Mouse (Mus musculus) left cerebral cortex, postnatal 4 days (tissue): Measurements from ENCODE around the gene Cygb. TPM values are rescaled to one million over a fixed set of nuclear protein-coding genes. Genes with fewer than 3 reads are reported as not detected.

Source experiments
- DNase-seq: peaks from one replicate; pipeline ENCODE4 v3.0.0-alpha.2; 2022
- intact Hi-C: fragments of 180-260 bp; cut with DNase I; formaldehyde crosslinking; loops from one replicate; pipeline ENCODE4 v1.15.1; 2025
- total RNA-seq, 2 experiments: library from RNA; stranded (reverse); gene quantifications; 2 replicates each; pipeline ENCODE4 v1.2.3; 2021

The Cygb gene
- total RNA-seq, result 10 to 100 TPM; 17.1 to 20.6 TPM

DNA sequence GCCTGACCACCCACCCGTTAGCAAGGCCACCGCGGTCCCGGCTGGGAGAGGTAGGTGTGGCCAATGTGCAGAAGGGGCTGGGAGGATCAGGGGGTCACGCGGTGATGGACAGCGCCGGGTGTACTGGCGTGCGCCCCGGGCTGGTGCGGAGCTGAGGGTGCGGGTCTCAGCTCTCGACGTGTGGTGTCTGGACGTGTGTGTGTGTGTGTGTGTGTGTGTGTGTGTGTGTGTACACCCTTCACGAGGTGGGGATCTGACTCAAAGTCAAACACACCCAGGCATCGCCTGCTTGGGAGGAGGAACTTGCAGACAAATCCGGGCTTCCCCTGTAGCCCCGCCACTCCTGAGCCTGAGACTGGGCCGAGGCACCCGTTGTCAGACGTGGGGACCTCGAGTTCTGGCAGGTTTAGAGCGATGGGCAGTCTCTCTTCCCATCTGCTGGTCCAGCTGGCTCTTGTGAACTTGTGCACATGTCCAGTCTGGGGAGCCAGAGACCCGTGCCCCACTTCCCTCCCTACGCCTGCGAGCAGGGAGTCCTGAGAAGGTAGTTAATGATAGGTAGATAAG lies at the start of gene Cygb:
Cygb (minus strand) TSS at position 59 of the 567 bp plus-strand sequence.
- intact Hi-C loops, result no loop called here
- DNase-seq, result peak; percentile 71

DNA sequence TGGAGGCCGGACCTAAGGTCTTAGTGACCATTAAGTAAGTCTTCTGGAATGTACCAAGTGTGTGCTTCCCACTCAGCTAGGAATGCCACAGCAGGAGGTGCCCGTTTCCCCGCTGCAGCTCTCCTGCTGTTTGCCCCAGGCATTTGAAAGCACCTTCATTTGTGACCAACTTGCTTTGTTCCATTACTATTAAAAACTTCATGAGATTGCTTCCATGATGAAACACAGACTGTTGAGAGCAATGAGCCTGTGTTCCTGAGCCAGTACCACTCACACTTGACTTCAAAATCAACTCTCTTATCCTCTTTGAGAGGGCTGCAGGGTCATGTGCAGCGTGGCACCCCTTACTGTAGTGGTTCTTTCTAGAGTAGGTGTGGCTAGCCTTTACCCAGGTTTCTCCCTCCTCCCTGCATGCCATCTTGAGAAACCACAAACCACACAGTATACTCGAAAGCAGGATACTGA lies 47.3 kb upstream of the Cygb start:
- intact Hi-C loops, result no loop called here
- DNase-seq, result no peak

DNA sequence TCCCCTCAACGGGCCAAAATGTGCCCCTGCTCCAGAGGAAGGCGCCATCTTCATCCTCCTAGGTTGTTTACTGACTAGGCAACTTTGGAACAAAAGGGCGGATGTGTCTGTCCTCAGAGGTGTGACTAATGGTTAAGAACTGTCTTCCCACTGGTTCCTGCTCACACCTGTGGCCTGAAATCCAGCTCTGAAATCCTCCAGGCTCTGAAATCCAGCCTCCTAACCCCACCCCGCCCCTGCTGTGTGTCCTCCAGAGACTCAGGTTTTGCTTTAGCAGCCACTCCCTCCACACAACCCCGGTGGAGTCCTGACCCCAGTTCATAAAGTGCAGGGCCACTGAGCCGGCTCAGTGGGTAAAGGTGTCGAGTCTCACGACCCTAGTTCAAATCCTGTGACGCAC lies 43.4 kb upstream of the Cygb start:
- intact Hi-C loops, result no loop called here
- no peak for DNase-seq

DNA sequence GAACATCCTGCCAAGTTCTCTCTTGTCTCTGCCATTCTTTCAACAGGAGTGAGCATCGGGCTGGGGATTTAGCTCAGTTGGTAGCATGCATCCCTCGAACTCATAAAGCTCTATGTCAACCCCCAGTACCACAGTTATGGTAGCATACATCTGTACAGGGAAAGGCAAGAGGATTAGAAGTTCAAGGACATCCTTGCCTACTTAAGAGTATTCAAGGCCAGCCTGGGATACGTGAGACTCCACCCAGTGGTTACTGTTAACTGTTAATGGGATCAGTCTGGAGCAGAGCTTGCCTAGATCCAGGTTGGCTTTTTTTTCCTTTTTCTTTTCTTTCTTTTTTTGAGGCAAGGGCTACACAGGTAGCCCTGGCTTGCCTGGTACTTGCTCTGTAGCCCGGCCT lies 42.3 kb upstream of the Cygb start:
- intact Hi-C loops, result no loop called here

DNA sequence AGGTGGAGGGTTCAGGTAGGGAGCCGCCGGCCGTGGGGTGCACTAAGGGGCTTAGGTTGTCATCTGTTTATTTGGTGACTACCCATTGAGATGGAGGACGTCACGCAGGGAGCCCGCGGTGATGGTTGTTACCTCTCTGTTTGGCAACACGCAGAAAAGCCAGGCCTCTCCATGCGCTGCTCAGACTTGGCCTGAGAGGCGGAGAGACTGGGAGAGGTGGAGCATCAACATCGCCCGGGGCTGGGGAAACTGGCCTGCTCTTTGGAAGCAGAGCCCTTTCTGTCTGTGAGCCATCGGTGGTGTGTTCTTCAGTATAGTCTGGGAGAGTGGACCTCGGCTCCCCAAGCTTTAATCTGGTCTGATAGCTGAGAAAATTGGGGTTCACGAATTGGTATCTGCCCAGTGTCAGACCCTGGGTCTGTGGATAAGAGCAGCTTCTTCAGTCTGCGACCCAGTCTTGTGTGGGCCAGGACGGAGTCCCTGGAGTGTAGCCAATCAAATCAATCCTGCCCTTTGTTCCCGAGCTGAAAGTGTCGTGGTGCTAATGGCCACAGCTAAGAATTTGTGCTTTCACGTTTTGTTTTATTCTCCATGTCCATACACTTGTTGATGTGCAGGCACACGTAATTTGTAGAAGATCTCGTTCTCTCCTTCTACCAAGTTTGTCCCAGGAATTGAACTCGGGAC lies 41.2 kb upstream of the Cygb start:
- intact Hi-C loops, result no loop called here
- peak; percentile 68 for DNase-seq

More for the DNA sequence above, 42.3 kb upstream of the Cygb start:
- no peak for DNase-seq

DNA sequence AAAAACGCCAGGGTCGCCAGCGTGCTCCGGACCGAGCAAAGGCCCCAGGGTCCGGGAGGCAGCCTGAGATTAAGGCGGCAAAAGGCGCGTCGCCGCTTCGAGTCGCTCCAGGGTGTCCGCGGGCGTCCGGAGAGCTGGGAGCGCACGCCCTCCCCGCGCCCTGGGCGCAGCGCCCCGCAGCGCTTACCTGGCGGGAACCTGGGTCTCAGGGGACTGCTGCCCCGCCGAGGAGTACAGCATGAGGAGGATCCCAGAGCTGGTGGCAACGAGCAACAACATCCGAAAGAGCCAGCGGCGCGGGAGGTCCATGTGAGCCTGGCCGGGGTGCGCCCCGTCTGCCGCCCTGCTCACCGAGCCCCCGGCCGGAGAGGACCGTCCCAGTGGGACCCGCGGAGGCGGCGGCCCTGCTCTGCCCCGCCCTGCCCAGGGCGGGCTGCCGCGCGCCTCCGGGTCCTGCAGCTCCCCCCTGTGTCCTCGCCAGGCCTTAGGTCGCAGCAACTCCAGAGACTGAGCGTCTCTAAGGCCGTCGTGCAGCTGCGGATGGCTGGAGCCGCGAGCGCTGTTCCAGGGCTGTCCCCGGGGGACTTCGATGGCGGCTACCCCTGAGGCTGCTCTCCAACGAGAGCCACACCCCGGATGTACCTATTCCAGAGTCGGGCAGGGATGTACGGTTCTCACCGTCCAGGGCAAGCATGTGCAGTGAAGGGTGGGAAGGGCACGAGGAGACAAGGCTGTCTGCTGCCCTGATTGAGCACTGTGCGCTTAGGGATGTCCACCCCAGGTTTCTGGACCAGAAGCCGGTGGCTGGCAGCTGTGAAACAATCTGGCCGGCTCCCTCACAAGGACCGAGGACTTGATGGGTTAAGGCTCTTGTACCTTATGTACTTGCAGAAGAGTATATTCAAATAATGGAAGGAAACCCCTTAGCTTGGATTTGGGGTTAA lies 40.4 kb upstream of the Cygb start:
- intact Hi-C loops, result no loop called here
- peak; percentile 23 for DNase-seq

DNA sequence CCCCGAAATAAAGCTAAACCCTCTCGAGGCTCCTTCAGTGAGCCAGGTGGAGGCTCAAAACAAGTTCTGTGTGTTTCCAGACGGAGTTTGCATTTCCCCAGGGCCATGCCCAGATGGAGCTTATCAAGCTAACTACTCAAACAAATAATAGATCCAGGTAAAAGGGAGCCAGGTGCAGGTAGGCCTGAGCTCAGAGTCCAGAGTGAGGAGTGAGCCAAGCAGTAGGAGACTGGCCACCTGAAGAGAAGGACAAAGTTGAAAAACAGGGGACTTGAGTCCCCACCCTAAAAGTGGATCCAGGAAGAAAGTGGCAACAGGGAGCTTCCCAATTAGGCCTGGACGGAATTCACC lies 39.8 kb upstream of the Cygb start:
- no peak for DNase-seq
- intact Hi-C loops, result no loop called here

DNA sequence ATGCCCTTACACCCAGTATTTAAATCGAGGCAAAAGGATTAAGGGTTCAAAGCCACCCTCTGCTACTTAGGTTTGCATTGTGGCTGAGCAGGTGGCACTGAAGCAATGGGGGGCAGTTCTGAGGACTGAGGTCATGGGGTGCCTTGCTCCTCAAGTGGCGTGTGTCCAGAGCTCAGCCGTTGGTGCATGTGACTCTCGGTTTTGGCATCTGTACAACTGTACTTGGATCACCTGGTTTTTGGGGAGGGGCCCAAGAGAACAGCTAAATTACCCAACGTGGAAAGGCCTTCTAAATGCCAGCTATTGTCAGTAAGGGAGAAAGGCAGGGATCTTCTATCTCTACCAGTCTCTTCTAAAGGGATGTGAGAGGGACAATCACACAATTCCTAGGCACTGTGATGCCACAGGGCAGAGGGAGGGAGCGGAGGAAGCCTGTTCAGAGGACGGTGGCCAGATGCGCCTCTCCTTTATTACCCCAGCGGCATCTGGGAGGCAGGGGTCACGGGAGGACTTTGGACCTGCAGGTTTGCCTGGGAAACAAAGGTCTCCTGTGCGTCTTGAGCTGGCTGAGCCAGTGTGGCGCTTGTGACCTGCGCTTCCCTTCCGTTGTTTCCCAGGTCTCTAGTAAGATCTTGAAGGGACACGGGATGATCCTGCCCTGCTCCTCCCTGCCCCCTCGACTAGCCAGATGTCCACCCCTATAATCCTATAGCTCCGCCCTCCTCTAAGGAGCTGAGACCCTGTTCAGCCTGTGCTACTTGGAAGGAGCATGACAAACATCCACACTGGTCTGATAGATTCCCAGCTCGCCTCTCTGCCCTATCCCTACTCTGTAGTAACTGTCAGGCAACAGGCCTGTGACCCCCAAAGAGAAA lies 36.8 kb upstream of the Cygb start:
- intact Hi-C loops, result no loop called here
- no peak for DNase-seq

DNA sequence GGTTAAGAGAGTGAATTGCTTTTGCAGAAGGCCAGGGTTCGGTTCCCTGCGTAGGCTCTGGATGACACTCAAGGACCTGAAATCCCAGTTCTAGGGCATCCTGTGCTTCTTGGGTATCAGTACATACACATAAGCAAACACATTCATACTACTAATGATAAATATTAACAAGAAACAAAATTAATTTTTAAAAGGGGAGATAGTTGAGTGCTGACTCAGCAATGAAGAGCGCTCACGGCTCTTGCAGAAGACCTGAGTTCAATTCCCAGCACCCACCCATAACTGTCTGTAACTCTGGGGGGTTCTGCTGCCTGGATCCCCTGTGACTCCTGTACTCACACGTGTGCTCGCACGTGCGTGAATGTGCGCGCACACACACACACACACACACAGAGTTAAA lies 35.5 kb upstream of the Cygb start:
- intact Hi-C loops, result no loop called here
- no peak for DNase-seq

DNA sequence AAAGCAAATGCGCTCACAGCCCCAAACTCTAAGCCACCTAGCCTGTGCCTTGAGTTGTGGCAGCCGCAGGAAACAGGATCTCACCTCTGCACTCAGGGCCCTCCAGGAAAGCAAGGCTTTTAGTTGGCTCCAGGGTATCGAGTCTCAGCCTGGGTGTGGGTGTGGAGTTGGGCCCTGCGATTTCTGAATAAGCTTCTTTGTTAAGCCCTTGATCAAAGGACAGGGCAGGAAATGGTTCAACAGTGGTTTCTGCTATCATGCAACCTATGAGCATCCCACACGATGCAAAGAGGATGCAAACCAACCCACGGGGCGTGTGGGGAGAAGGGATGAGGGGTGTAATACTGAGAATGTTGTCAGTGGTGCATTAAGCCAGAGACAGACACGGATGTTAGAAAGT lies 33.8 kb upstream of the Cygb start:
- no peak for DNase-seq
- intact Hi-C loops, result no loop called here

DNA sequence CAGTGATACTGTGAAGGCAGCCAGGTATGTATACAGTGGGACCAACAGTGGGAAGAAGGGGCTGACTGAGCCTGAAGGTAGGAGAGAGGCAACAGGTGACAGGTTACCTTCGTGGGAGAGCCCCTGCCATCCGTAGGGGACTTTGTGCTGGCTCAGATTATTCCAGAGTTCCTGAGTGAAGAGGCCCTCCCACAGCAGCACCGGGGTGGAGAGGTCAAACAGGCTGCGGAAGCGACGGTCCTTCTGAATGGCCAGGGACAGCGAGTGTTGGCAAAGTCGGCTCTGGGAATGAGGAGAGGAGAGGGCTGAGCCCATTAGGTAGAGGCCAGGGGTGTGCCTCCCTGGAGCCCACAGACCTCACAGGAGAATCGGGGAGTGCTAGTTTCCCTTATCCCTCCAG lies 31.6 kb upstream of the Cygb start:
- intact Hi-C loops, result no loop called here
- no peak for DNase-seq

DNA sequence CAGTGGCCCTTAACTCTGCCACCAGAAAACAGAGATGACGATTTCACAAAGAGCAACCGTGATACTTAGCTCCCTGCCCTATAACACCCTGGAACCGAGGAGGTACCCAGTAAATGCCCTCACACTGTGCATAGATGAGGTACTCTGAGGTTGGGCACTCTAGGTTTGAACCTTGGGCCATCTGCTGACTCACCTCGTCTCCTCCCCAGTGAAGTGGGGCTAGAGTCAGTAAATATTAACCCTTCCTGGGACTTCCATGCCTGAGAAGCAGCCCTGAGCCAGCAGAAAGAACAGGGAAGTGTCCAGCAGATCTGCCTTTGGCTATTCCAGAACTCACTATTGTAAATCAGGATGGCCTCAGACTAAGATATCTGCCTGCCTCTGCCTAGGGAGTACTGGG lies 29.7 kb upstream of the Cygb start:
- intact Hi-C loops, result no loop called here
- no peak for DNase-seq

DNA sequence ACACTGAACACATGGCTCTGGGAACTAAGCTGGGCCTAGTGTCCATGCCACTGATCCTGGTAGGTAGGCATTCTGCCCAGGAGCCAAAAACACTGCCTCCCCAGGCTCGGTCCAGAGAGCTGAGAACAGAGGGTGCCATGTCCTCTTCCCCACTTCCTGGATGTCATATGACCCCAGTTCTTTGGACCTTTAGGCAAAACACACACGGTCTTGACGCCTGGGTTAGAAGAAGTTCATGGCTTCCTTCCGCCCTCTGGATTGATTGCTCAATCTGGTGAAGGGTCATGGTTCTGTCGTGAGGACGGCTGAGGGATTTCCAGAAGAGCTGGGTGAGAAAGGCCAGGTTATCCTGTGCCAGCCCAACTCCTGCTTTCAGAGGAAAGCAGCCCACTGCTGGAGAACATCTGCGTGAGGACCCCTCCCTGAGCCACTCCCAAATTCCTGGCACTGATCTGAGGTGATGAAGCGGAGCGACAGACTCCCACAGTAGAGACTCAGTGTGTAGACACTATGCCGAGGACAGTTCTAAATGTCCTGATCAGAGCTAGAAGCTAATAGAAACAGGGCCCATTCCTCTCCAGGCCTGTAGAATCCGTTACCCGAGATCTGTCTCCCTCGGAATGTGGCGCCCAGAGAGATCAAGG lies 28.5 kb upstream of the Cygb start:
- DNase-seq, result no peak

DNA sequence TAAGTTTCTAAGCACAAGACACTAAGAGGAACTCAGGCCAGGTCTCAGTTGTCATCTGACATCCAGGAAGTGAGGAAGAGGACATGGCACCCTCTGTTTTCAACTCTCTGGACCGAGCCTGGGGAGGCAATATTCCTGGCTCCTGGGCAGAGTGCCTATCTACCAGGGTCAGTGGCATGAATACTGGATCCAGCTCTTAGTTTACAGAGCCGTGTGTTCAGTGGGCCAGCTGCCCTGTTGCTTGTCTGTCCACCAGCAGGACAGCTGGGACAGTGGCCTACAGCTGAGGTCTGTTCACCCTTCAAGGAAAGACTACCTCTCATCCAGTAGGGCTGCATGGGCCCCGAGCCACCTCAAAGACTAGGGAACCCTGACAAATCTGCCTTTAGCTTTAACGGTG lies 27.0 kb upstream of the Cygb start:
- DNase-seq, result no peak
- intact Hi-C loops, result no loop called here

More for the DNA sequence above, 28.5 kb upstream of the Cygb start:
- intact Hi-C loops, result no loop called here

DNA sequence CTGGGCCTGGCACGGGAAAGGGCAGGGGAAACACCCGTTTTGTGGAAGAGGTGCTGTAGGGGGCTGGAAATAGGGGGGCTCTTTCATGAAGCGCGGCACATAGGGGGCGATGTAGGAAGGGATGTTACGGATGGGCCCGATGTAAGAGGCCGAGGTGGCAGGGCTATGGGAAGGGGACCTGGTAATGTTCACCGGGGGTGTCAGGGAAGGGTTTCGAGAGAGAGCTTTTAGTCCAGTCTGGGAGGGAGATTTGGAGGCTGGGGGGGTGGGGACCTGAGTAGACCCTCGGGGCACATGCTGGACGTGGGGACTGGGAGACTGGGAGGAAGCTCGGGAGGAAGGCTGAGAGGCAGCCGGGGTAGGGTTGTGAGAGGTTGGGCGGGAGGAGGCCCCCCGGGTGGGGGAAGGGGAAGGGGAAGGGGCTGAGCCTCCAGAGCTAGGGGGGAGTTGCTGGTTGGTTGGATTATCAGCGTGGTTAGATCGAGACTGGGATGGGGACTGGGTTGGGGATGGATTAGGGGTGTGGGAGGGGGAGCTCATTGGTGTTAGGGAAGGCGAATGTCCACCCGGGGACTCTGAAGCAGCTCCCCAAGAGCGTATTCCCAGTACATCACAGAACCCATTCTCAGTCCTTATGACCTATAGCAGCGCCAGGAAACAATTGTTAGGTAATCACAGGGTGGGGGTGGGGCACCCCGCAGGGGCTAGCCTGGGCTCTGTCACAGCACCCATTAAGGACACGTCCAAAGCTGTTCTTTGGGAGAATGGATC lies 26.4 kb upstream of the Cygb start:
- intact Hi-C loops, result no loop called here
- no peak for DNase-seq

DNA sequence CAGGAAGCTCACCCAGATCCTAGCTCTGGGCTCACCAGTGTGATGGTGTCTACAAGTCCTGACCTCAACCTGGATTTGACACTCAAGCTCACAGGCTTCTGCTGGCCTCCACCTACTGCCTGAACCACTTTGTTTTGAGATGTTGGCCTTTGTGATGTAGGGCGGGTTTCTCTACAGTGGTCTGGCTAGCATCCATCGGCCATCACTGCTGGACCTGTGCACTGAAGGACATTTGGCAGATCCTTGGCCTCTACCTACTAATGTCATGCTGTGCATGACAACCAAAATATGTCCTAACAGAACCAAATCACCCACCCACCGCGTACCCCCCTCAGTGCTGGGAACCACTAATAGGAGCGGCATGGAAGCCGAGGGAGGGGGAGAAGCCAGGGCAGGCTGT lies 25.0 kb upstream of the Cygb start:
- DNase-seq, result peak; percentile 31
- intact Hi-C loops, result no loop called here

DNA sequence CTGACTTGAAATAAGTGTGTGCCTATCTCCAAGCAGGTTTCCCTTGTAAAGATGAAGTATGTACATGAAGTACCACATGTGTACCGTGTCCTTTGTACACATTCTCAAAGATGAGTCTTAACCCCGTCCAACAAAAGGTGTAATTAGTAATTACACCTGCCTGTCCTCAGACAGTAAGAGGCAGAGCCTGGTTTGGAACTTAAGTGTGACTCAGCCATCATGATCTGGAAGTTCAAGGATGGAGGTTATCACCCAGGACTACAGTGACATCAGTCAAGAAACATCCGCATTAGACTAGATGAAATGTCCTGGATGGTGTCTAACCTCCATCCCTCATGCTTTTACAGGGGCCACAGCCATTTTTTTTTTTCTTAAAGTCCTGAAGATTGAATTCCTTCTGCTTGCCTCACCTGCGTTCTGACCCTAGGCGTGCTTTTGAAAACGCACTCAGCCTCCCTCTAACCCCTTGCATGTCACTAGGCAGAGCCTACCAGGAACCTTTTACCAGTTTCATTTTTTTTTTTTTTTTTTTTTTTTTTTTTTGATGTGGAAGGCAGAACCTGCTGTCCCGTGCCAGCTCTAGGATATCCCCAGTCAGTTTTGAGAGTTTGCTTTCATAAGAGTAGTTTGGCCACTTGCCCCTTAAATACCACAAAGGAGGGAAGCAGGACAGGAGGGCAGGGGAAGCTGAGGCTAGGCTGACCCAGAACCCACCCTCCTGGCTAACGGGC lies 23.8 kb upstream of the Cygb start:
- intact Hi-C loops, result no loop called here
- no peak for DNase-seq

DNA sequence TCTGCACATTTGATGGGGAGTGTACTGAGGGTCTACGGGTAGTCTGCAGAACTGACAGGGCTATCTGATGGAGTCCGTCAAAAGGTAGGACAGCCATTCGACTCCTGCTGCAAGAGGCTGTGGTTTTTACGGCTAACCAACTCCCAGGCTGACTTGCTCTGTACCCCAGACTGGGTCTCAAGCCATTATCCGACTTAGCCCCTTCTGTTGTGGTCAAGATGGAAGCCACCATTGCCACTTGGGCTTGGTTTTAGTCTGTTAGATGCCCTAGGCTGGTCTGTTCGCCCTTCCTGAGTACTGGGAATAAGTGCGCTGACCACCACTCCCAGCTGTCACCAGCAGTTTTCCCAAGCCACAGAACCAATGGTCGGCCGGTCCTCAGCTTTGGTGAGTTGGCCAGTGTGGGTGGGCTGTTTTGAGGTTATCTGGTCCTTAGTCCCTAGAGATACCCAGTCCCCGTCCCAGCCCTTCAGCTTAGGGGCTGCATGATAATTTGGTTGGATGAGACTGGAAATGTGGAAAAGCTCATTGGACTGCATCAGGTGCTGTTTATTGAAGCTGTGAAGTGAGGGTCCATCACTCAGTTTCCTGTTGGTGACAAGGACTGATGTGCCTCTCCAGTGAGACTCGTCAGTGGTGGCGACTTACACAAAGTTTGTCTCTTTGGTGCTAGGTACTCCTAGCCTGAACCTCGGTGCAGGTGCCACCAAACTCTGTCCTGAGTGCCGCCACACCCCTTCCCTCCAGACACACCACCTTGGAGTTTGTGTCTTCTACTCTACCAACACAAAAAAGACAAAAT lies 22.3 kb upstream of the Cygb start:
- intact Hi-C loops, result no loop called here
- DNase-seq, result no peak
